Mouse (Mus musculus): ENCODE results near the gene Tut1. TPM values are rescaled to one million over a fixed set of nuclear protein-coding genes. Genes with fewer than 3 reads are reported as not detected.

The Tut1 gene
- polyA plus RNA-seq (2014; fragmentation: Nextera tagmentation; extraction: Ambion mirVana): 33.2 and 35.2 TPM in 2 replicates

DNA sequence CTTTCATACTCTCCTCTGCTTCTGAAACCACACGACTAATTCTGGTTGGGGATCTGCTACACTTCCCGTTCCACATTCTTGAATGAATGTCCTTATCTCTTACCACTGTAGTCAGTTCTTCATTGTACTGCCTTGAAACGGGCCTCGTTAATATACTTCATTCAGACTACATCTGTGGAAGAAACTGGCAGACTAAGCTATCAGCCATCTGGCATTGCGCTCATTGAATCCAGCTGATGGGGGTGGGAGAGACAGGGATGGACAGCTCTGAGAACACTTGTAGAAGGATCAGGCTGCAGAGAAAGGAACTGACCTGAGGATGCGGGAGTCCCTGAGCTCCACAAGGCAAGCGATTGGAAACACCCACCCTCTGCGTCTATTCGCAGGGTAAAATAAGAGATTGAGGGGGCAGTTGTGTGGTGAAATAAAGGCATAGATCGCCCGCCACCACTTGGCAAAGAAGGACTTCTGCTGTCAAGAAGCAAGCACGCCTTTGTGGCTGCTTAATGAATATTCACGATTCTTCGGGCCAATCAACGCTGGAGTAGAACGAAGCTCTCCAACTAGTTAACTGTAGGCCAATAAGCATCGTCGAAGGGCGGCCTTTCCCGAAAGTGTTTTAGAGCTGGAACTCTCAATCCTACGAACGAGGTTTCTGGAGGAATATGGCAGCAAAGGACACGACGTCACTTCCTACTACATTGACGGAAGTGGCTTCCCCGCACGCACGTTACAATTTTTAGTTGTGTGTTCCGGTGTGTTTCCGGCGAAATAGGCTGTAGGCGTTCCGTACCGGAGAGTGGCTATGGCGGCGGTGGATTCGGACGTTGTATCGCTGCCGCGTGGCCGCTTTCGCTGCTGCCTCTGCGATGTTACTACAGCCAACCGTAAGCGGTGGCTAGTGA lies at the start of gene Tut1:
Gene Tut1 (plus strand): TSS at position 713 of the 905 bp plus-strand sequence.
- peak; percentile 94 for DNase-seq (ENCODE audit: low spot score)
- Histone ChIP-seq H3K36me3 (ENCODE audit: control insufficient read depth, insufficient read depth, low read length) (peaks cover 26% of the 10 kb centered on the region), H3K9ac (ENCODE audit: low read length) (peak within 1 kb of the TSS; percentile 71), H3K4me2 (ENCODE audit: low read depth, severe bottlenecking) (peak within 1 kb of the TSS; percentile 82), H3K27me3 (ENCODE audit: control insufficient read depth, insufficient read depth, low read length) (no peaks in the 10 kb centered on the region), H3K27ac (replicated peaks; ENCODE audit: low read depth, low read length) (peak within 1 kb of the TSS; percentile 36; the same call in 1 of the 2 replicates), H3K4me1 (ENCODE audit: control insufficient read depth, insufficient read depth, low read length) (peaks cover 6% of the 10 kb centered on the region; the same call in 1 of the 2 replicates), H3K9me3 (ENCODE audit: control insufficient read depth, low read length) (no peaks in the 10 kb centered on the region), H3K4me3 (ENCODE audit: low read depth, low read length) (peak within 1 kb of the TSS; percentile 56)
- 4% methylated on average over 46 of the region's 46 CpGs for WGBS
- peak; percentile 89 for ATAC-seq (ENCODE audit: insufficient number of reproducible peaks, low FRiP score, low TSS enrichment, low read depth)

DNA sequence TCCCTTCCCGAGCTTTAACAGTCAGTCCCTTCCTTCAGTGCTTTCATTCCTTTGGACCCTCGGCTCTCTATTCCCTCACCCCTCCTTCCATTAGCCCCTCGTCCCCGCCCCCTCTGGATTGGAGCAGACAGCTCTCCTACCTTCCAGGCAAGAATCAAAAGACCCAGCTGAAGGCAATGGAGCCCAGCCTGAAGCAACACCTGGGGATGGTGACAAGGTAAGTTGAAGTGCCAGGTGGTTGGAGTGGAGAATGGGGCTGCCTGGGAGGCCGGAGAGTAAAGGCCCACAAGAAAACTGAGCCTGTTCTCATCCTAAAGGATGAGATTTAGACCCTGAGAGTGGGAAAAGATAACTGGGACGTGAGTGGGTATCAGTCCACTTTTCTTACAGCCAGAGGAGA lies 45.1 kb upstream of the Tut1 start:
- ATAC-seq (ENCODE audit: insufficient number of reproducible peaks, low FRiP score, low TSS enrichment, low read depth): no peak
- no peak for DNase-seq (ENCODE audit: low spot score)
- Histone ChIP-seq H3K27me3 (ENCODE audit: control insufficient read depth, insufficient read depth, low read length) (no peaks in the 10 kb centered on the region), H3K4me3 (ENCODE audit: low read depth, low read length) (no peak overlapping the region), H3K4me2 (ENCODE audit: low read depth, severe bottlenecking) (no peak overlapping the region), H3K9me3 (ENCODE audit: control insufficient read depth, low read length) (no peaks in the 10 kb centered on the region), H3K4me1 (ENCODE audit: control insufficient read depth, insufficient read depth, low read length) (no peaks in the 10 kb centered on the region), H3K9ac (ENCODE audit: low read length) (no peak overlapping the region), H3K36me3 (ENCODE audit: control insufficient read depth, insufficient read depth, low read length) (peaks cover 50% of the 10 kb centered on the region), H3K27ac (replicated peaks; ENCODE audit: low read depth, low read length) (no peak overlapping the region)
- 90% methylated on average over 6 of the region's 6 CpGs for WGBS

DNA sequence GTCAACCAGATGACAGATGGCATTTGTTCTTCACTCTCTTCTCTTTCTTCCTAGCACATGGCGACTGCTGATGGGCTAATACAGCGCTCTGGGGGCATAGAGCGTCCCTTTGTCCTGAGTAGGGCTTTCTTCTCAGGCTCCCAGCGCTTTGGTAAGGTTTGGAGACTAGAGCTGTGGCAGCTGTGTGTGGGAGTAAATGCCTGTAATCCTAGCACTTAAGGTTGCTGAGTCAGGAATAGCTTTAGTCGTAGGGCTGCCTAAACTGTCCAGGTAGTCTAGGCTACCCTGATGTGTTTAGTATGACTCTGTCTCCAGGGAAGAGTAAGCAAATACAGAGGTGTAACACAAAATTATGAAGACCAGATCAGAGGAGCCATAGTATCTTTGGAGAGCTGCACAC lies 41.8 kb upstream of the Tut1 start:
- no peak overlapping the region for H3K9ac ChIP-seq (ENCODE audit: low read length)
- no peak for ATAC-seq (ENCODE audit: insufficient number of reproducible peaks, low FRiP score, low TSS enrichment, low read depth)
- no peak overlapping the region for H3K27ac ChIP-seq (replicated peaks; ENCODE audit: low read depth, low read length)
- 93% methylated on average over 5 of the region's 5 CpGs for WGBS
- H3K4me2 ChIP-seq (ENCODE audit: low read depth, severe bottlenecking): no peak overlapping the region
- H3K36me3 ChIP-seq (ENCODE audit: control insufficient read depth, insufficient read depth, low read length): peaks cover 65% of the 10 kb centered on the region
- no peaks in the 10 kb centered on the region for H3K27me3 ChIP-seq (ENCODE audit: control insufficient read depth, insufficient read depth, low read length)
- no peak for DNase-seq (ENCODE audit: low spot score)
- no peaks in the 10 kb centered on the region for H3K9me3 ChIP-seq (ENCODE audit: control insufficient read depth, low read length)
- no peaks in the 10 kb centered on the region for H3K4me1 ChIP-seq (ENCODE audit: control insufficient read depth, insufficient read depth, low read length)
- no peak overlapping the region for H3K4me3 ChIP-seq (ENCODE audit: low read depth, low read length)

DNA sequence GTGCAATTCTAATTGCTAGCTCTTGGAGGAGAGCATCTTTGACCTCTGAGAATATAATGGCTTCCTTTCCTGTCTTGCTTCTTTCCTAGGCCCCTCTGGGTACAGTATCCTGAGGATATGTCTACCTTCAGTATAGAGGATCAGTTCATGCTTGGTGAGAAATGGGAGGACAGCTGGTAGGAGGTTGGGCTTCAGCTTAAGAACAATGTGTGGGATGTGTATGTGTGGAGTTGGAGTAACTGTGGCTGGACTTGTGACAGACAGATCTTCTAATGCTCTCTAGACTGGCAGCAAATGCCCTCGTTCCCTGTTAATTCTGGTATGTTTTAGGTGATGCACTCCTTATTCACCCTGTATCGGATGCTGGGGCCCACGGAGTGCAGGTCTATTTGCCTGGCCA lies 39.4 kb upstream of the Tut1 start:
- DNase-seq (ENCODE audit: low spot score) (no peak), ATAC-seq (ENCODE audit: insufficient number of reproducible peaks, low FRiP score, low TSS enrichment, low read depth) (no peak)
- no peak overlapping the region for H3K4me3 ChIP-seq (ENCODE audit: low read depth, low read length)
- no peaks in the 10 kb centered on the region for H3K27me3 ChIP-seq (ENCODE audit: control insufficient read depth, insufficient read depth, low read length)
- no peaks in the 10 kb centered on the region for H3K9me3 ChIP-seq (ENCODE audit: control insufficient read depth, low read length)
- no peak overlapping the region for H3K4me2 ChIP-seq (ENCODE audit: low read depth, severe bottlenecking)
- H3K36me3 ChIP-seq (ENCODE audit: control insufficient read depth, insufficient read depth, low read length): peaks cover 48% of the 10 kb centered on the region
- 92% methylated on average over 3 of the region's 3 CpGs for WGBS
- H3K9ac ChIP-seq (ENCODE audit: low read length): no peak overlapping the region
- no peaks in the 10 kb centered on the region for H3K4me1 ChIP-seq (ENCODE audit: control insufficient read depth, insufficient read depth, low read length)
- no peak overlapping the region for H3K27ac ChIP-seq (replicated peaks; ENCODE audit: low read depth, low read length)

DNA sequence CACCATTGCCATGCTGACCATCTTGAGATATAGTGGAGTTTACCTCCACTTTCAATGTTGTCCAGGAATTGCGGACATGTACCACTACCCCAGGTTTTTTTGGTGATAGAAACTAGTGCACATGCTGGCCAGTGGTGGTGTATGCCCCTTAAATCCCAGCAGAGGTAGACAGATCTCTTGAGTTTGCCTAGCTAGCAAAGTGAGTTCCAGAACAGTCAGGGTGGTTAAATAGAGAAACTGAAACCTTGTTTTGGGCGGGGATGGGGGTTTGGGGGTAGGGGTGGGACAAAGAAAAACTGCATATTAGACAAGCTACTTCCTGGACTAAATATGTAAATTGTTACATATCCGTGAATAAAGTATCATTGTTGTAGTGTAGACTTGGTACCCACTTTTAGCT lies 34.6 kb upstream of the Tut1 start:
- H3K9ac ChIP-seq (ENCODE audit: low read length): no peak overlapping the region
- H3K4me3 ChIP-seq (ENCODE audit: low read depth, low read length): no peak overlapping the region
- H3K4me2 ChIP-seq (ENCODE audit: low read depth, severe bottlenecking): no peak overlapping the region
- H3K36me3 ChIP-seq (ENCODE audit: control insufficient read depth, insufficient read depth, low read length): peaks cover 21% of the 10 kb centered on the region; the same call in 1 of the 2 replicates
- no peak overlapping the region for H3K27ac ChIP-seq (replicated peaks; ENCODE audit: low read depth, low read length)
- ATAC-seq (ENCODE audit: insufficient number of reproducible peaks, low FRiP score, low TSS enrichment, low read depth) (no peak), DNase-seq (ENCODE audit: low spot score) (no peak)
- H3K27me3 ChIP-seq (ENCODE audit: control insufficient read depth, insufficient read depth, low read length): no peaks in the 10 kb centered on the region
- no peaks in the 10 kb centered on the region for H3K9me3 ChIP-seq (ENCODE audit: control insufficient read depth, low read length)
- H3K4me1 ChIP-seq (ENCODE audit: control insufficient read depth, insufficient read depth, low read length): no peaks in the 10 kb centered on the region
- WGBS: 95% methylated on average over 3 of the region's 3 CpGs

DNA sequence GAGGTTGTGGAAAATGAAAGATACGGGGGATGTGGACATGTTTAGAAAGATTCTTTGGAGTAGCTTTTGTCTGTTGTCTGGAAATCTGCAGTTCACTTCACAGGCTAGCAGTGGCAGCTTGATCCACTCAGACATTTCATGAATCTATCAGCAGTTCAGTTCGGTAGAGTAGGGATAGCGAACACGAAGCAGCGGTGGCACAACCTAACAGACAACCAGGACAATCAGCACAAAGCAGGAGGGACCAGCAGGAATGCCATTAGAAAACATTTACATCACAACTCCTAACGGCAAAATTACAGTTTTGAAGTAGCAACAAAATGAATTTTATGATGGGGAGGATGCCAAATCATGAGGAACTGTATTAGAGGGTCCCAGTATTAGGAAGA lies 34.0 kb upstream of the Tut1 start:
- H3K27ac ChIP-seq (replicated peaks; ENCODE audit: low read depth, low read length): peak overlapping the region; percentile 42; the same call in 1 of the 2 replicates
- peak overlapping the region; percentile 77 for H3K4me3 ChIP-seq (ENCODE audit: low read depth, low read length)
- H3K4me1 ChIP-seq (ENCODE audit: control insufficient read depth, insufficient read depth, low read length): no peaks in the 10 kb centered on the region
- H3K36me3 ChIP-seq (ENCODE audit: control insufficient read depth, insufficient read depth, low read length): peaks cover 14% of the 10 kb centered on the region; the same call in 1 of the 2 replicates
- peak overlapping the region; percentile 66 for H3K4me2 ChIP-seq (ENCODE audit: low read depth, severe bottlenecking)
- ATAC-seq (ENCODE audit: insufficient number of reproducible peaks, low FRiP score, low TSS enrichment, low read depth) (no peak), DNase-seq (ENCODE audit: low spot score) (no peak)
- H3K9ac ChIP-seq (ENCODE audit: low read length): no peak overlapping the region
- no peaks in the 10 kb centered on the region for H3K9me3 ChIP-seq (ENCODE audit: control insufficient read depth, low read length)
- H3K27me3 ChIP-seq (ENCODE audit: control insufficient read depth, insufficient read depth, low read length): no peaks in the 10 kb centered on the region
- WGBS: 72% methylated on average over 6 of the region's 6 CpGs

DNA sequence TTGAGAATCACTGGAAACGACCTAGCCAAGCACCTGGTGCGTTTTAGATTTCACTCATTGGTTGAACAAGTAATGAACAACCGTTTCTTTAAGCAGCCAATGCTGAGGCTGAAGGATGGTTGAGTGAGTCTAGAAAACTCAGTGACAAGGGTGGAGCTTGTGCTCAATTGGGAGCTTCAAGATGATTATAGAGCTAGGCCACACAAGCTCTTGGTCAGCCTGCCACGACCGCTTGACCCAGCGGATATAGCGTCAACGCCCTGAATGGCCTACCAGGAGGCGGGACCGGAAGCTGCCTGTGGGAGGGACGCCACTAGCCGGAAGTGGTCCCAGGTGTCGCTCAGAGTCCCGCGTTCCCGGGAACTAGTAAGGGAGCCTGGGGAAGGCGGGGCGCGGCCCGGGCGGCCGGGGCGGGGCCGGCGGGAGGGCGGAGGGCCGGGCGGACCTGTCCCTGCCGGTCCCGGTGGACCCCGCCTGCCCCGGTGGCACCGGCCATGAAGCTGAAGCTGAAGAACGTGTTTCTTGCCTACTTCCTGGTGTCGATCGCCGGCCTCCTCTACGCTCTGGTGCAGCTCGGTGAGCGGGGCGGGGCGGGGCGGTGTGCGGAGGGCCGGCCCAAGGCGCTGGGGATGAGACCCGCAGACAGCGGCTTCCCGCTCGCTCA lies 33.4 kb upstream of the Tut1 start, which contains the start of gene B3gat3:
Gene B3gat3 (plus strand): TSS at position 302 of the 664 bp plus-strand sequence.
- 4% methylated on average over 50 of the region's 50 CpGs for WGBS
- H3K36me3 ChIP-seq (ENCODE audit: control insufficient read depth, insufficient read depth, low read length): peaks cover 10% of the 10 kb centered on the region; the same call in 1 of the 2 replicates

DNA sequence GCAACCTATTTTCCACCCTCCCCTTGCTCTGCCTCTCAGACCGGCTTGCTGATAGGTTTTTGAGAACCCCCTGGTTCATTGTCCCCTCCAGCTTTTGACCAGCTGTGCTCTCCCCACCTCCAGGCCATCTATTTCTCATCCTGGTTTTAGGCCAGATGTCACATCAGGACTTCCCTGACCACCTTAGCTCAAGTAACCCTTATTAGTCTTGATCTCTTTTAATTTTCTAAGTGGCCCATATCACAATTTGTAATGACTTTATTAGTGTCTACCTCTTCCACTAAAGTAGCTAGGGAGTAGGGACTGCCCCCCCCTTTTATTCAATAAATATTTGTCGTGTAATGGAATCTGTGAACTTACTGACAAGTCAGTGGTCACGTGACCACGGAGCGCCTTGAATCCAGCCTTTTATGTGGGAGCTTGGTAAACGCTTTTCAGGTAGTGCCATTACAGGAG lies 32.8 kb upstream of the Tut1 start:
- Histone ChIP-seq H3K4me1 (ENCODE audit: control insufficient read depth, insufficient read depth, low read length) (no peaks in the 10 kb centered on the region), H3K9ac (ENCODE audit: low read length) (peak overlapping the region; percentile 47), H3K9me3 (ENCODE audit: control insufficient read depth, low read length) (no peaks in the 10 kb centered on the region), H3K4me3 (ENCODE audit: low read depth, low read length) (peak overlapping the region; percentile 77), H3K36me3 (ENCODE audit: control insufficient read depth, insufficient read depth, low read length) (peaks cover 4% of the 10 kb centered on the region; the same call in 1 of the 2 replicates), H3K27me3 (ENCODE audit: control insufficient read depth, insufficient read depth, low read length) (no peaks in the 10 kb centered on the region), H3K27ac (replicated peaks; ENCODE audit: low read depth, low read length) (peak overlapping the region; percentile 81), H3K4me2 (ENCODE audit: low read depth, severe bottlenecking) (peak overlapping the region; percentile 66)
- 3% methylated on average over 6 of the region's 6 CpGs for WGBS
- DNase-seq (ENCODE audit: low spot score): peak; percentile 43
- 0 out of 2 replicates have a peak, but pooled peaks have one; percentile 11 for ATAC-seq (ENCODE audit: insufficient number of reproducible peaks, low FRiP score, low TSS enrichment, low read depth)

More for the DNA sequence above, 33.4 kb upstream of the Tut1 start, which contains the start of gene B3gat3:
- Histone ChIP-seq H3K4me3 (ENCODE audit: low read depth, low read length) (peak within 1 kb of the TSS; percentile 77), H3K9me3 (ENCODE audit: control insufficient read depth, low read length) (no peaks in the 10 kb centered on the region), H3K4me1 (ENCODE audit: control insufficient read depth, insufficient read depth, low read length) (no peaks in the 10 kb centered on the region), H3K4me2 (ENCODE audit: low read depth, severe bottlenecking) (peak within 1 kb of the TSS; percentile 66), H3K27ac (replicated peaks; ENCODE audit: low read depth, low read length) (peak within 1 kb of the TSS; percentile 81), H3K27me3 (ENCODE audit: control insufficient read depth, insufficient read depth, low read length) (no peaks in the 10 kb centered on the region), H3K9ac (ENCODE audit: low read length) (peak within 1 kb of the TSS; percentile 47)
- peak; percentile 95 for ATAC-seq (ENCODE audit: insufficient number of reproducible peaks, low FRiP score, low TSS enrichment, low read depth)
- peak; percentile 96 for DNase-seq (ENCODE audit: low spot score)
